Comparison of ENCODE assay signal across 14 mouse cellular contexts in the genomic region with DNA sequence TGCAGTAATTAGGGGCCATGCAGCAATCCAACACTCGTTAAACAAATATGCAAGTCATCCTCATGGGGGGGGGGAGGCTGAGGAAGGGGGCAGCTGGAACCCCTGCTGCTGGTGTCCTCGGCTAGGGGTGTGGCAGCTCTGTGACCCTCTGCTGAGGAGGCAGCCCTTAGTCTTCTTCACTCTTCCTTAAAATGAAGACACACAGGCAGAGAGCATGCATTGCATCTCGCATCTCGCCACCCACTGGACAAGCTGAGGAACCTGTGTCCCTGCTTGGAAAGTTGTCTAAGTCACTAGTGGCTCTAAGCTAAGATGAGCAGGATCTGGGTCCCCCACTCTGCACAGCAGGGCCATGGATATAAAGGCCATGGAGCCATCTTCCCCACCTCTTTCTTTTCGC. TPM values are rescaled to one million over a fixed set of nuclear protein-coding genes. Genes with fewer than 3 reads are reported as not detected.
DNase-seq lines count a peak whose midpoint lies in the region; ATAC-seq and TF ChIP-seq lines count a peak whose summit lies in the region.
"Had no signal": no experiment of that assay in that cellular context is flagged by ENCODE, and none has a peak within 500 bp of the region (broad histone marks: within the 10 kb centered on the region; RNA-seq: fewer than 3 reads in every experiment).

No protein-coding gene starts in this region.

- no peak for TF ChIP-seq POLR2A in lung, adult 2 months (IDR thresholded peaks at IDR 0.05; ENCODE audit: borderline replicate concordance, extremely low read depth, low read depth, low read length)

- WGBS in forebrain, embryonic 11.5 days, result 3% methylated on average over 5 of the region's 5 CpGs
- WGBS in forebrain, embryonic 15.5 days, result 5% methylated on average over 5 of the region's 5 CpGs
- WGBS in lung, postnatal 0 days, result 8% methylated on average over 5 of the region's 5 CpGs
- 7% methylated on average over 5 of the region's 5 CpGs for WGBS in lung, adult 2 months
- 6% methylated on average over 5 of the region's 5 CpGs for WGBS in embryonic facial prominence, embryonic 10.5 days
- under 1% methylated on average over 5 of the region's 5 CpGs for WGBS in neural tube, embryonic 12.5 days

- no peak overlapping the region for H3K27ac ChIP-seq in forebrain, embryonic 11.5 days (ENCODE audit: low read depth, low read length)
- no peak overlapping the region for H3K27ac ChIP-seq in forebrain, embryonic 15.5 days (replicated peaks)
- H3K27ac ChIP-seq in lung, postnatal 0 days (ENCODE audit: low read length), result no peak overlapping the region
- no peak overlapping the region for H3K27ac ChIP-seq in embryonic facial prominence, embryonic 10.5 days (replicated peaks)
- H3K27ac ChIP-seq in neural tube, embryonic 12.5 days, result no peak overlapping the region
- H3K27ac ChIP-seq: limb, embryonic 13.5 days; macrophage had no signal

- TF ChIP-seq EP300 in lung, postnatal 0 days (IDR thresholded peaks at IDR 0.05), result no peak

- no peak for ATAC-seq in forebrain, embryonic 11.5 days (replicated peaks; ENCODE audit: low FRiP score)
- no peak for ATAC-seq in forebrain, embryonic 15.5 days (replicated peaks)
- no peak for ATAC-seq in lung, postnatal 0 days
- ATAC-seq in neural tube, embryonic 12.5 days (ENCODE audit: low FRiP score, low read depth), result peak; percentile 19; the same call in 1 of the 2 replicates

- no peaks in the 10 kb centered on the region for H3K36me3 ChIP-seq in forebrain, embryonic 11.5 days (ENCODE audit: control insufficient read depth, insufficient read depth, low read length)
- H3K36me3 ChIP-seq in forebrain, embryonic 15.5 days, result no peaks in the 10 kb centered on the region
- no peaks in the 10 kb centered on the region for H3K36me3 ChIP-seq in lung, postnatal 0 days (ENCODE audit: insufficient read depth, low read length)
- no peaks in the 10 kb centered on the region for H3K36me3 ChIP-seq in embryonic facial prominence, embryonic 10.5 days (replicated peaks)
- H3K36me3 ChIP-seq in neural tube, embryonic 12.5 days, result no peaks in the 10 kb centered on the region
- H3K36me3 ChIP-seq: heart, embryonic 12.5 days; limb, embryonic 13.5 days had no signal

- H3K4me2 ChIP-seq in forebrain, embryonic 11.5 days (ENCODE audit: low read depth, low read length, severe bottlenecking), result no peak overlapping the region
- H3K4me2 ChIP-seq in forebrain, embryonic 15.5 days (replicated peaks), result no peak overlapping the region
- H3K4me2 ChIP-seq in lung, postnatal 0 days (replicated peaks; ENCODE audit: low read depth, low read length), result no peak overlapping the region
- H3K4me2 ChIP-seq in neural tube, embryonic 12.5 days (replicated peaks), result no peak overlapping the region
- H3K4me2 ChIP-seq: heart, embryonic 12.5 days; limb, embryonic 13.5 days had no signal

- peak; percentile 52 for DNase-seq in forebrain, embryonic 11.5 days (ENCODE audit: low spot score)
- no peak for DNase-seq in lung, postnatal 0 days (ENCODE audit: low spot score)
- DNase-seq in lung, adult 2 months, result no peak
- peak; percentile 28 for DNase-seq in embryonic facial prominence, embryonic 10.5 days (ENCODE audit: low spot score)
- DNase-seq in urinary bladder, postnatal 14 days (ENCODE audit: low spot score), result no peak
- no peak for DNase-seq in gastrocnemius, adult 8-10 months (ENCODE audit: low spot score in 2 of 2)

- peak; percentile 38; the same call in 1 of the 2 replicates for TF ChIP-seq CTCF in lung, postnatal 0 days (IDR thresholded peaks at IDR 0.05)
- TF ChIP-seq CTCF in lung, adult 2 months (IDR thresholded peaks at IDR 0.05; ENCODE audit: insufficient read depth, low read length), result no peak

- H3K4me1 ChIP-seq in forebrain, embryonic 11.5 days (replicated peaks; ENCODE audit: control insufficient read depth, insufficient read depth, low read length), result peaks cover 14% of the 10 kb centered on the region
- peaks cover 37% of the 10 kb centered on the region for H3K4me1 ChIP-seq in forebrain, embryonic 15.5 days
- peaks cover 12% of the 10 kb centered on the region; the same call in 1 of the 2 replicates for H3K4me1 ChIP-seq in lung, postnatal 0 days (ENCODE audit: insufficient read depth, low read depth, low read length)
- H3K4me1 ChIP-seq in lung, adult 2 months (ENCODE audit: control insufficient read depth, insufficient read depth, low read length), result no peaks in the 10 kb centered on the region
- H3K4me1 ChIP-seq in embryonic facial prominence, embryonic 10.5 days, result peaks cover 56% of the 10 kb centered on the region
- peaks cover 13% of the 10 kb centered on the region; the same call in 1 of the 2 replicates for H3K4me1 ChIP-seq in neural tube, embryonic 12.5 days

- H3K27me3 ChIP-seq in forebrain, embryonic 11.5 days (ENCODE audit: control insufficient read depth, insufficient read depth, low read length), result peaks cover 79% of the 10 kb centered on the region
- H3K27me3 ChIP-seq in forebrain, embryonic 15.5 days, result peaks cover 60% of the 10 kb centered on the region
- H3K27me3 ChIP-seq in lung, postnatal 0 days (replicated peaks; ENCODE audit: insufficient read depth, low read length), result peaks cover 54% of the 10 kb centered on the region
- peaks cover 95% of the 10 kb centered on the region for H3K27me3 ChIP-seq in embryonic facial prominence, embryonic 10.5 days (replicated peaks; ENCODE audit: low read depth, poor library complexity, severe bottlenecking)
- peaks cover 89% of the 10 kb centered on the region for H3K27me3 ChIP-seq in neural tube, embryonic 12.5 days (replicated peaks)

- H3K9ac ChIP-seq in forebrain, embryonic 11.5 days (ENCODE audit: low read length), result no peak overlapping the region
- H3K9ac ChIP-seq in forebrain, embryonic 15.5 days (replicated peaks), result no peak overlapping the region
- no peak overlapping the region for H3K9ac ChIP-seq in lung, postnatal 0 days (replicated peaks; ENCODE audit: low read depth)
- no peak overlapping the region for H3K9ac ChIP-seq in neural tube, embryonic 12.5 days
- H3K9ac ChIP-seq: heart, embryonic 12.5 days; limb, embryonic 13.5 days had no signal

- H3K9me3 ChIP-seq in forebrain, embryonic 11.5 days (ENCODE audit: control insufficient read depth, low read length), result no peaks in the 10 kb centered on the region
- 0 out of 2 replicates have a peak, but pooled peaks cover 2% of the 10 kb centered on the region for H3K9me3 ChIP-seq in forebrain, embryonic 15.5 days
- H3K9me3 ChIP-seq in lung, postnatal 0 days (ENCODE audit: low read length), result no peaks in the 10 kb centered on the region
- H3K9me3 ChIP-seq in embryonic facial prominence, embryonic 10.5 days, result 0 out of 2 replicates have a peak, but pooled peaks cover 2% of the 10 kb centered on the region
- H3K9me3 ChIP-seq in neural tube, embryonic 12.5 days, result no peaks in the 10 kb centered on the region

- no peak overlapping the region for H3K4me3 ChIP-seq in forebrain, embryonic 11.5 days (ENCODE audit: low read depth, low read length)
- no peak overlapping the region for H3K4me3 ChIP-seq in forebrain, embryonic 15.5 days
- H3K4me3 ChIP-seq in lung, postnatal 0 days (ENCODE audit: low read depth, low read length), result no peak overlapping the region
- no peak overlapping the region for H3K4me3 ChIP-seq in lung, adult 2 months (replicated peaks; ENCODE audit: extremely low read depth, low read depth, low read length)
- H3K4me3 ChIP-seq in embryonic facial prominence, embryonic 10.5 days, result no peak overlapping the region
- no peak overlapping the region for H3K4me3 ChIP-seq in neural tube, embryonic 12.5 days
- H3K4me3 ChIP-seq: heart, embryonic 12.5 days; limb, embryonic 13.5 days had no signal

RNA-seq across cellular contexts. Expression of gene Sp9, which starts 5.7 kb away (rescaled TPM):
- polyA plus RNA-seq in forebrain, embryonic 11.5 days (2014; fragmentation: Nextera tagmentation; extraction: Ambion mirVana), result 5.5 and 8.2 TPM in 2 replicates
- polyA plus RNA-seq in forebrain, embryonic 15.5 days (2015; fragmentation: Nextera tagmentation; extraction: Ambion mirVana), result 12.4 and 13.5 TPM in 2 replicates
- not detected in 2 replicates for polyA plus RNA-seq in lung, postnatal 0 days (2015; fragmentation: Nextera tagmentation; extraction: Ambion mirVana)
- not detected in 2 replicates for polyA plus RNA-seq in lung, adult 2 months (2012; rRNA removed)
- polyA plus RNA-seq in embryonic facial prominence, embryonic 10.5 days (2016; fragmentation: Nextera tagmentation; extraction: Ambion mirVana), result 0.39 and 0.67 TPM in 2 replicates
- polyA plus RNA-seq in neural tube, embryonic 12.5 days (2016; fragmentation: Nextera tagmentation; extraction: Ambion mirVana), result 2.2 and 2.7 TPM in 2 replicates
- not detected for total RNA-seq in gastrocnemius, adult 8-10 months (2022)
- polyA plus RNA-seq: heart, embryonic 12.5 days; intestine, embryonic 14.5 days; stomach, embryonic 14.5 days; urinary bladder, adult 2 months had no signal

RNA-seq across cellular contexts. Expression of gene Scrn3, which starts 46.4 kb away (rescaled TPM):
- polyA plus RNA-seq in forebrain, embryonic 11.5 days (2014; fragmentation: Nextera tagmentation; extraction: Ambion mirVana), result 11.7 and 14.0 TPM in 2 replicates
- polyA plus RNA-seq in forebrain, embryonic 15.5 days (2015; fragmentation: Nextera tagmentation; extraction: Ambion mirVana), result 8.5 and 9.3 TPM in 2 replicates
- polyA plus RNA-seq in lung, postnatal 0 days (2015; fragmentation: Nextera tagmentation; extraction: Ambion mirVana), result 10.9 and 12.8 TPM in 2 replicates
- 5.5 and 8.9 TPM in 2 replicates for polyA plus RNA-seq in lung, adult 2 months (2012; rRNA removed)
- polyA plus RNA-seq in embryonic facial prominence, embryonic 10.5 days (2016; fragmentation: Nextera tagmentation; extraction: Ambion mirVana), result 14.7 and 15.3 TPM in 2 replicates
- 11.2 and 12.3 TPM in 2 replicates for polyA plus RNA-seq in neural tube, embryonic 12.5 days (2016; fragmentation: Nextera tagmentation; extraction: Ambion mirVana)
- 10 to 100 TPM; 57.9 to 59.9 (median 58.6) TPM for total RNA-seq in gastrocnemius, adult 8-10 months (2022)

RNA-seq across cellular contexts. Expression of gene Cir1, which starts 46.5 kb away (rescaled TPM):
- 18.2 and 18.6 TPM in 2 replicates for polyA plus RNA-seq in forebrain, embryonic 11.5 days (2014; fragmentation: Nextera tagmentation; extraction: Ambion mirVana)
- polyA plus RNA-seq in forebrain, embryonic 15.5 days (2015; fragmentation: Nextera tagmentation; extraction: Ambion mirVana), result 28.5 and 30.5 TPM in 2 replicates
- 38.9 and 39.3 TPM in 2 replicates for polyA plus RNA-seq in lung, postnatal 0 days (2015; fragmentation: Nextera tagmentation; extraction: Ambion mirVana)
- polyA plus RNA-seq in lung, adult 2 months (2012; rRNA removed), result 2.1 and 4.3 TPM in 2 replicates
- 16.8 and 18.0 TPM in 2 replicates for polyA plus RNA-seq in embryonic facial prominence, embryonic 10.5 days (2016; fragmentation: Nextera tagmentation; extraction: Ambion mirVana)
- polyA plus RNA-seq in neural tube, embryonic 12.5 days (2016; fragmentation: Nextera tagmentation; extraction: Ambion mirVana), result 23.9 and 24.6 TPM in 2 replicates
- 10 to 100 TPM in 2 of 4 experiments, 1 to 10 TPM in 2; 8.8 to 14.1 (median 11.7) TPM for total RNA-seq in gastrocnemius, adult 8-10 months (2022)

RNA-seq across cellular contexts. Expression of gene Ola1, which starts 47.3 kb away (rescaled TPM):
- 99.8 and 110 TPM in 2 replicates for polyA plus RNA-seq in forebrain, embryonic 11.5 days (2014; fragmentation: Nextera tagmentation; extraction: Ambion mirVana)
- polyA plus RNA-seq in forebrain, embryonic 15.5 days (2015; fragmentation: Nextera tagmentation; extraction: Ambion mirVana), result 97.2 and 99.5 TPM in 2 replicates
- 30.4 and 30.6 TPM in 2 replicates for polyA plus RNA-seq in lung, postnatal 0 days (2015; fragmentation: Nextera tagmentation; extraction: Ambion mirVana)
- polyA plus RNA-seq in lung, adult 2 months (2012; rRNA removed), result 2.4 and 5.3 TPM in 2 replicates
- 100 and 101 TPM in 2 replicates for polyA plus RNA-seq in embryonic facial prominence, embryonic 10.5 days (2016; fragmentation: Nextera tagmentation; extraction: Ambion mirVana)
- polyA plus RNA-seq in neural tube, embryonic 12.5 days (2016; fragmentation: Nextera tagmentation; extraction: Ambion mirVana), result 84.5 and 86.3 TPM in 2 replicates
- 10 to 100 TPM; 49.7 to 61.4 (median 53.0) TPM for total RNA-seq in gastrocnemius, adult 8-10 months (2022)

Comparison
In these comparisons a context has a peak if more than half of its experiments do, and no peak if none do; other contexts are left out.
1. DNase-seq: peak in forebrain, embryonic 11.5 days (single experiment) and embryonic facial prominence, embryonic 10.5 days (single experiment); none in lung, postnatal 0 days (single experiment), lung, adult 2 months (single experiment), urinary bladder, postnatal 14 days (single experiment) and gastrocnemius, adult 8-10 months (0 of 2).